Mouse (Mus musculus) Muller cell, postnatal 12 days (primary cell): ENCODE data around the gene Bicc1.

Experiments
- DNase-seq: peaks from one replicate; pipeline ENCODE4 v3.0.0-alpha.2; 2015; ENCODE audit errors: inconsistent ontology term

Bicc1 gene

DNA sequence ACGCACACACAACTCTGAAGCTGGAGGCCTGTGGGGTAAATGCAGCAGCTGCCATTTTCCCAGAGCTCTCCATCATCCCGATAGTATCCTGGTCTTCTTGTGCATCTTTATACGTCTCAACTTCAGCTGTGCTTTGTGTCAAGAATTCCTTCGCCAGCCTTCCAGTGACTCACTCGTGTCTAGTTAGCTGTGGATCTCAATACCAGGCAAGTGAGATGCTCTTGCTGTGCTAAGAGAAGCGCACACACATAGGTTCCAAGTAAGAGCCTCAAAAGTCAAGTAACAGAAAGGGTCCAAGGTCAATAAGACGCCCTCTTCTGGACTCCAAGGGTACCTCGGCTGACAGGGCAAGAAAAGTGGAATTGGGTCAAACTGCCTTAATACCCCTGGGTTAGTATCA, 37.0 kb downstream of the Bicc1 start:
- no peak for DNase-seq

DNA sequence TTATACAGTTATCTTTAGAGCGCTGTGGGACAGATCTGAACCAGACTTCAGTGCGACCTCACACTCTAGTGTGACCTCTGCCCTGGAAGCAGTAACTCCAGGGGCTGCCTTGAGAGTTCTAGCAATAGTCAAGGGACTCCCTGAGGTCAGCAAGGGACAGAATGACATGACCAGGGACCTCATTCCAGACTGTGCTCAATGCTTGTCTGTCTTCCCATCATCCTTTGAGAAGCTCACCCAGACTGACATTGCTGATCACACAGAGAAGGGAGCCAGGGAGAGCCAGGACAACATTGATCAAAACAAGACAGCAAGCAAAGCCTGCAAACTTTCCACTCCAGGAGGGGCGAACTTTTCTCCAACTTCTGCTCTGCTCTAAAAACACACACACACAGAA, 38.7 kb downstream of the Bicc1 start:
- no peak for DNase-seq

DNA sequence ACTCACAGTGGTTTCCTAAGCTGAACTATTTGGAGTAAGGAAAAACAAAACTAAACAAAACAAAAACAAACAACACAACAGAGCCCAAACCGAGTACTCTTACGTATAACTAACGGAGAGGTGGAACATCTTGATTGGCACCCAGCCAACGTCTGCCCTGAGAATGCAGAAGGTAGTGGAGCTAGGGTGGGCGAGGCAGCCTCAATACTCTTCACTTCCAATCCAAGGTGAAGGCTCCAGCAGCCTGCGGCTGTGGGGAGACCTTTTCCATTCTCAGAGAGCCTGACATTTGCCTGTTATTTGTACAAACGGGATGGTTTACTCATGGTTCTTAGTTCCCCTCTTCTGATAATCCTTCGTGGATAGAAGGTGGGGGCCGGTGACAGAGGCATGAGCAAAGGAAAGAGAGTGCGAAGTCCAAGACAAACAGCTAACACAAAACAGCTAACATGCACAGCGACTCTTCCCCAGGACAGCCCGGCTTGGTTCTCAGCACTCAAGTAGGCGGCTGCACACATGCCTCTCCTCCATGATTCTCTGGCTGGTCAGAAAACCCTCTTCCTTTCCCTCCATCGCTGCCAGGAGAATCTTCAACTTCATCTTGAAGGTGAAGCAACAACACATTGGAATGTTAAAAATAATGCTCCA, 39.3 kb downstream of the Bicc1 start:
- no peak for DNase-seq

DNA sequence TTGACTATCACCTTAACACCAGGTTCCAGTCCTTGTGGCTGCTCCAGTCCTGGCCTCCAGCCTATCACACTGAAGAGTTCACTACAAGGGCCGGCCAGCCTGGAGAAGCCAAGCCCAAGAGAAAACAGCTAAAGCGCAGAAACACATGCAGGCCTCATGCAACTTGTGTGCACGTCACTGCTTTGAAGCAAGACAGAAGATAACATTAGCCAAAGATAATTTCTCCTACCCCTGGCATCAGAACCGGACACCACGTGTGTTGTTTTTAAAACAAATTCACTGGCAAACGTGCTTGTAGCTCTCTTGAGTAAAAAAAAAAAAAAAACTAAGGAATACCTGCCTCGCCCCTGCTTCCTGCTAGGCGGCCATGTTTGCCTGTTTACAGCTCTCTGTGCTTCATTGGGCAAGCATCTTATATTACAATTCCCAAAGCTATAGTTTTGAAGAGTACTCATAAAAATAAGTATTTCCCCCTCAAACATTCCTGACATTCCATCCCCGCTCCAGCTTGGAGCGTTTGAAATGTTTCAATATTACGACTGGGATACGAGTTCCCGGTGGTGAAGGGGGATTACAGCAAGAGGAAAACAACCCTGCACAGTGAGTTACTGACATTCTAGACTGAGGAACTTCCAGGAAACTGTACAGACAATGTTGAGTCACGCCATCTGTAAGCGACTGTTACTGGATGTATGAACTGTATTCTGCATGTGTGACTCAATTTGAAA, 40.2 kb downstream of the Bicc1 start:
- DNase-seq, result peak; percentile 5

DNA sequence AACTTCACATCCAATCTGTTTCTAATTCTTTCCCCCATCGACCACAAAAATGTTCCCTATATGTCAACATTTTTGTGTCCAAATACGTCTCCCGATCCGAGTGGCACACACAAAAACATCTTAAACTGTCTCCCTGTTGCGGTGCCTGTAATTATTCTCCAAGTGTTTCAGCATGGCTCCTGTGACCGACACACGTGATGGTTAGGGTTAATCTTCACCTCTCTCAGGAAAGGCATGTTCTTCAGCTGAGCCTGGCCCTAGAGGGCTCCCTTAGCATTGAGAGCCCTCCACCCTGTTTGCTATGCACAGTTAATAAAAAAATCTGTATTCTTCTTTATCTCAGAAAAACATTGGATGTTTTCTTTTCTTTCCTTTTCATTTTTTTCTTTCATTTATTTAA, 41.7 kb downstream of the Bicc1 start:
- DNase-seq, result no peak

DNA sequence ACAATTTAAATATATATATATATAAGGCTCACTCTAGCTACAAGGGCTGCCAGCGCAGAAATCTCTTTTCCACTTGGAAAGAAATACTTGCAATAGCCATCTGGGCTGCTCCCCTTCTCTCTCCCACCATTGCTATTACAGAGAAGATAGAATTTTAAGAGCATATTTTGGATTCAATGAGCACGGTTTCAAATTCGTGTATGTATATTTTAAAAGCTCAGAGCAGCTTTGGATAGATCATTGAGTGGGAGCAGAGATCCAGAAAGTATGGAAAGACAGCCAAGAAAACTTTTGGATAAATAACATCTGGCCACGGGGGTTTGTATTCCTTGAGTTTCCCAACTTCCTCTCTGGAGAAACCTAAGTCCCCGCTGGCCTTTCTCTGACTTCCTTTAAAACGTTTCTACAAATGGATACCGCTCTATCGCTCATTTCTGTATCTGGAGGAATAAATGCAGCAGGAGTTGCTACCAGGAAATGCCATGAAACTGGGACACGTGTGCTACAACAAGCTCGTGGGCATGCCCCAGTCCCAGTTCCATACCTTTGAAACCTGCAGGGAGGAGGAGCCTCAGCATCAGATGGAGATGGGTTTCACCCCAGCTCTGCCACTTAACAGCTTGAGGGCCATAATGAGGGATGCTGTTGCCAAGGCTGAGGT, 45.1 kb downstream of the Bicc1 start:
- DNase-seq, result no peak

DNA sequence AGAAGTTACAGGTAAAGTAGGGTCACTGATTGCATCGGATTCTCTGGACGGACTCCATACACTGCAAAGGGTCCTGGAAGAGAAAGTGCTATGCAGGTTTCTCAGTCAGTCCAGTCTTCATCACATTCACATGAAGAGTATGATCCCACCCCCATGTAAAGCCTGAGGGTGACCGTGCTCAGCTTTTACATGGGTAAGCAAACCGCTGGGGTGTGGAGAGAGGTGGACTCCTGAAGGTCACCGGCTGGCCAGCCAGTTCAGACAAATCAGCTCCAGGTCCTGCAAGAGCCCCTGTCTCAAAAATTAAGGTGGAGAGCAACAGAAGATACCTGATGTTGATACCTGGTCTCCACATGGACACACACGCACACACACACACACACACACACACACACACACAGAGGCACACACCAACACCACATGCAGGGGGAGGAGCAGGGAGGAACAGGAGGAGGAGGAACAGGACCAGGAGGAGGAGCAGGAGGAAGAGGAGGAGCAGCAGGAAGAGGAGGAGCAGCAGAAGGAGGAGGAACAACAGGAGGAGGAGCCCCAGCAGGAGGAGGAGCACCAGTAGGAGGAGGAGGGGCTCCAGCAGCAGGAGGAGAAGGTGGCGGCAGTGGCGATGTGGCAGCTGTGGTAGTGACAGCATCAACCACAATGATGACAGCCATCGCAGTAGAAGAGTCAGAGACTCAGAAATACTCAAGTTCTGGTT, 52.9 kb downstream of the Bicc1 start:
- no peak for DNase-seq

DNA sequence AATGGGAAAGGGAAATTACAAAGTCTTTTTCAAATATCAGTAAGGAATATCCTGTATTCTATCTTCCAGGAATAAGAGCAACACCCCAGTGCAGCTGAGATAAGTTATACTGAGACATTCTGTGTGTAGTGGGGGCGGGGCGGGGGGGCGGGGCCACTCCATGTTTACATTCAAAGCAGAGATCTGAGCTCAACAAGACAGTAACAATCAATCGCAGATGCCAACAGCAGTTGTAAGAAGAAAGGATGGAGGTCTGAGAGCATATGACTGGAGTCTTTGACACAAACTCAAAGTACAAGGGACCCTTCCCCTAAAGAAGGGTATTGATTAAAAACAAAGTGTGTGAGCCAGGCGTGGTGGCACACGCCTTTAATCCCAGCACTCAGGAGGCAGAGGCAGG, 54.7 kb downstream of the Bicc1 start:
- DNase-seq, result no peak

DNA sequence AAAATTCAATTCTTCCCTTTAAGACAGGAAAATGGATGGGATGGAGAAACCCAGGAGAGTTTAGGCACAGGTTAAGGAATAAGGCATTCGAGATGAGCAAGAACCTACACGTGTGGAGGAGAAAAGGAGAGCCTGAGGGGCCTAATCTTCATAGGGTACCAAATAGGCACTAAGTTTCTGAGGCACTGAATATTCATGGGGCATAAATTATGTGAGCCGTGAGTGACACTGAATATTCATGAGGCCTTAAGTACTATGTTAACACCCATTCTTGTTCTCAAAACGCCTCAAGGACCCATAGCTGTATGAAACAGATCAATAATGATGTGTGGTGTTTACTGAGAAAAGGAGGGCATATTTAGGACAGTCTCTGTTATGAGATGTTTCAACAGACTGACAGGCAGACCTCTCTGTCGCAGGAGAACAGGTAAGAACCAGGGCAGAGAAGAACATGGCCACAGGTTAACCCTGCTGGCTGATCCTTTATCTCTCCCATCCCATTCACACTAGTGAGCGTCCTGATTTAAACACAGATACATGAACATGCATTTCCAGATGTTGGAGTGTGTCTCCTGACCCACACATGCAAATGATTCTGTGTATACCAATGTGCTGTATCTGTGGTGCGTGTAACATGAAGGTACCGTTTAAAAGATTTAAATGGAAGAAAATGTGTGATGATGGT, 58.5 kb downstream of the Bicc1 start:
- DNase-seq, result no peak

DNA sequence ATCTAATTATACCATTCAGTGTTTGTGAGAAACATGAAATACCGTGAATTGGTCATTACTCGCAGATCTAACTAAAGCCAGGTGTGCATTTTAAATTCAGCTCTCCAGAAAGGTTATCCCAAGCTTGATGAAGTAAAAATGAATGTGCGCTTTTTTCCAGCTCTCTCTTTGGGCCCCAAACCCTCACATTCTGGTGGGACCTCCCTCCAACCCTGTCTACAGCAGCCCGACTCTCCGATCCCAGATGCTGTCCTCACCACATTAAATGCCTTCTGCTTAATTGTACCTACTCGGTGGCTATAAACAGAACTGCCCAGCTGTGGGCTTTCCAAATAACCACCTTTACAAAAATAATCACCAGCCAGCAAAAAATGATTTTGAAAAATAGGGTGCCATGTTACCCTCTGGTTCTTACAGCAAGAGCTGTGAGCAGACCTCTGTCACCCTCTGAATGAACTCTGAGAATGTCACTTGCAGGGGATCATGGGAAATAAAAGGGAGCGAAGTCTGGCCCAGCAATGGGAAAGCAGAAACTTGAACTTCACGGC, 64.7 kb downstream of the Bicc1 start:
- DNase-seq, result no peak

DNA sequence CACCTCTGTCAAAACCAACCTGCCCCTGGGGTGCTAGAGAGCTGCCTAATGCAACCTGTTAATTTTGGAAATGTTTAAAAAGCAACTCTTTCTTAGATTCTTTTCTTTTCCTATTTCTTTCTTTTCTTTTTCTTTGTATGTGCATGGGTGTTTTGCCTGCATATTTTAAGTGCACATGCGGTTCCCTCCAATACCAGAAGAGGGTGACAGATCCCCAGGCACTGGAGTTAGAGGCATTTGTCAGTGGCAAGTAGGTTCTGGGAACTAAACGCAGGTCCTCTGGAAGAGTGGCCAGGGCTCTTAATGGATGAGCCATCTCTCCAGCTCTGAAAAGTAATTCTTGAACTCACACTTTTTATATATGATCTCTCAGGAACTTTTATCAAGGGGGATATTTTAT, 66.2 kb downstream of the Bicc1 start:
- DNase-seq, result no peak

DNA sequence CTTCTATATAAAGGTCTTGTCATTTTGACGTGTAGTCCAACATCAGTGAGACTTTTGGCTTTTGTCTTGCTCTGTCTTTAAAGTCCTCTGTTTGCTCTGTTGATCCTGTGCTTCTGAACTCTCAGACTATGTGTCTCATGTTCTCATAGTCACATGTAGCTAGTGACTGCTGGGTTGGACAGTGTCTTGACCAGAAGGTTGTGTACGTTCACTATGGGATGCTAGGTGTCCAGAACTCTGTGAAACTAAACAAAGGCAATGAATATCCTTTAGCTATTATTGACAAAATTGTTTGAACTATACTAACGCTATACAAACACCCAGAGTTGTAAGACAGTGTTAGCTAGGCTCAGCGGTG, 72.2 kb downstream of the Bicc1 start:
- no peak for DNase-seq

DNA sequence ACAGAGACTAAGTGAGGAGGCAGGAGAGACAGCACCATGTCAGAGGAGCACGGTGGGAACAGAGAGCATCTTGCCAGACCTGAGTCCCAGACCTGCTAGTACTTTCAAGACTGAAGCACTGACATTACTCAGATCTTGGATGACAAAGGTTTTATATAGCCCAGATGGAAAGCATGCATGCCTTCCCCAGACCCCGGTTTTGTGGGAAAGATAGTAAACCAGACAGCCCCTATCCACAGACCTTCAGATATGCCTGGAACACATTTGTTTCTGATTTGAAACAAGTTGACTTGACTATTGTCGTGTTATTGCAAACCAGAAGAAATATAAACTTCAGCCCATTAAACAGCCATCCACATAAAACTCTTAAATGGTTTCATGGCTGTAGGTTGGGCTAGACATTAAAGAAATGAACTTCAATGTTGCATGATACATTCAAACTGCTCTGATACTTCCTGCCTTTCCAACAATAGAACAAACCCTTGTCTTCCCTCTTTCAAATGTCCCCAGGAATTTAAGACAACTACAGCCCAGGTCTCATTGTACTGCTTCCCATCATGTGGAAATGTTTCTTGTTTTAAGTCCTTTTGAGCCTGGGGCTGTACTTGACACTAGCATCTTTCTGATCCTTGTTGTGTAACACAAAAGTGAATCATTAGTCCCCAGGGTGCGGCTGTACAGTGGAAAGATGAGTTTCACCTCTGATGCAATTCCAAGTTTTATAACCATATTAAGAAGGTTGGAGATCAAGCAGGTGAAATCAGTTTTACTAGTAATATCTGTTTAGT, 72.7 kb downstream of the Bicc1 start:
- no peak for DNase-seq

DNA sequence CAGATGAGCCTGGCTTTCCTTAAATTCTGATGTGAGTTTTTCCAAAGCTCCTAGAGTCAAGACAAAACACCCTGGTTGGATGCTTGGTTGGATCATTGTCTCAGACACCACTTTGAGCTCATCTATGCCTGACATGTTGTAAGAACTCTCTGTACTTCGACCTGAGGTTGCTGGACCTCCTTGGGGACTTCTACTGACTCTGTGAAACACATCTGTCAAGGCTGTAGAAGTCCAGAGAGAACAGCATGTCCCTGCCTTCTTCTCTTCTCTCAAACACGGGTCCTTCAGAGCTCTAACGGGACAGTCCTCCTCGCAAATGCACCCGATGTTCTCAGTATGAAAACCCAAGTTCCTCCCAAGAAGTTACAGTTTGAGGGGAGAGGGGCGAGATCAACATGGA, 76.5 kb downstream of the Bicc1 start:
- DNase-seq, result no peak

DNA sequence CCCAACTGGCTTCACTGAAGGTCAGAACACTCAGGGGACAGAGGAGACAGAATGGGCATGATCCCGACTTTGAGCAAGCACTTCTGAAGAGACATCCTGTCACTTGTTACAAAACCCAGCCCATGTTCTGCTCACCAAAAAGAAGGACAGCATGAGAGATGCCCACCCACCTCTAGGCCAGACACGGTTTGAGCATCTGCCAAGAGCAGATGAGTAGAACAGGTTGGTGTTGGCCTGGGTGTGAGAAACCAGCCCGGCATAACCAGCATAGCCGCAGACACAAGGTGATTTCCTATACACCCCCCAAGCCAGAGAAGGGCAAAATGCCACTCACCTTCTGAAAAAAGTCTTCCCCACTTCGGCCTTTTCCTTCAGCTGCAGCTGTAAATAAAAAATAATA, 80.6 kb downstream of the Bicc1 start:
- no peak for DNase-seq

DNA sequence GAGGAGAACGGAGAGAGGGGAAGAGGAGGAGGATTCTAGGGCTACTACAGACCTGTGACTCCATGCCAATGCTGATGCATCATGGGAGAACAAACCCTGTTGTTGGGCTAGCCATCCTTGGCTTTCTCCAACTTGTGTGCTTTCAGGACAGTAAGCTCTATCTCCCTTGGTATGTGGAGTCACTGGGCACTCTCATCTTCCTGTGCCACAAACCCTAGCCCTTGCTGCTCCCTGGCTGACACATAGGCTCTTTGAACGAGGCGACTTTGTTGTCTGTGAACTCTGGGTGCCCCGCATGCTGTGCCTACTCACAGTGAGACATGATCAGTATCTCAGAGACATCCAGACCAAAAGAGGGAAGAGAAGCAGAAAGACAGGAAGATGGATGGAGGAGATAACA, 94.5 kb downstream of the Bicc1 start:
- DNase-seq, result no peak

DNA sequence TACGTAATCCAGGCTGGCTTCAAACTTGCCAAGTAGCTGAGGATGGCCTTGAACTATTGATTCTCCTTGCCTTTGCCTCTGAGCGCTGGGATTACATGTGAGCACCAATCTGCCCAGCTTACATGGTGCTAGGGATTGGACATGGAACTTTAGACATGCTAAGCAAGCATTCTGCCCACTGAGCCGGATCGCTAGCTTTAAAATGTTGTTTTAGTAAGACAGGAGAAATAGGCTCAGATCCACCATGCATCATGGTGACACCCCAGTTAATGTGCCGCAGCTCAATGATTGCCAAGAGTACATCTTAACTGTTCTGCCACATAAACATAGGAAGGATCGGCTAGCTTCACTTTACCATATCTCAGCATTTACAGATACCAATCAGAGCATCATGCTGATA, 94.9 kb downstream of the Bicc1 start:
- DNase-seq, result no peak

DNA sequence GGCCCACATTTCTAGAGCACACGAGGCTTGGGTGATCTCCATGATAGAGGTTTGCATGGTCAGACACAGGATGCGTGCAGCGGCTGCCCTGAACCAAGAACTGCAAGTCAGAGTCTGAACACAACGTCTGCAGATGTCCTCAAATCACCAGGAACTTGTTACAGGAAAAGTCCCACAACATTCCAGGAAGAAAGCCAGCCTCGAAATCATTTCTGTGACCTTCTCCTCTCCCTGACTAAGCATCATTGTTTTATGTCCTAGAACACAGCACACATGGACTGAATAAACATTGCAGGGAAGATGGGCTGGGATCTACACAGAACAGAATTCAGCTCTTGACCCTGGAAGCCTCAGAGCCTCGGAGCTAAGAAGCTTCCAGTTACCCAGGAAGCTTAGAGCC, 97.3 kb downstream of the Bicc1 start:
- DNase-seq, result peak; percentile 14

DNA sequence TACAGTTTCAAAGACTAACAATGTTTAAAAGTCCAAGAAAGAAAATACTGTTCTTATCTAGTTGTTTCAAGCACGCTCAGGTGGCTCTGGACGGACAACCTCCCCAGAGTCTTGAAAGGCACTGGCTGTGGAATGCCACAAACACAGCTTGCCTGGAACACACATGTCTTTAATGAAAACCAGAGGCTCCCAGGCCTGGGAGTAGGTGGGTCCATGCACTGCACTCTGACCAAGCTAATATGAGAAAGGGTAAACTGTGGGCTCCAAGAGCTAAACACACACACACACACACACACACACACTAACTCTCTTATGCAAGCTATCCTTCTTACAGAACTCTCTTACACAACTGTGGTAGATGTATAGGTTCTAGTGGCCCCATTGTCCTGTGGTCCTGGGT, 99.2 kb downstream of the Bicc1 start:
- DNase-seq, result no peak

DNA sequence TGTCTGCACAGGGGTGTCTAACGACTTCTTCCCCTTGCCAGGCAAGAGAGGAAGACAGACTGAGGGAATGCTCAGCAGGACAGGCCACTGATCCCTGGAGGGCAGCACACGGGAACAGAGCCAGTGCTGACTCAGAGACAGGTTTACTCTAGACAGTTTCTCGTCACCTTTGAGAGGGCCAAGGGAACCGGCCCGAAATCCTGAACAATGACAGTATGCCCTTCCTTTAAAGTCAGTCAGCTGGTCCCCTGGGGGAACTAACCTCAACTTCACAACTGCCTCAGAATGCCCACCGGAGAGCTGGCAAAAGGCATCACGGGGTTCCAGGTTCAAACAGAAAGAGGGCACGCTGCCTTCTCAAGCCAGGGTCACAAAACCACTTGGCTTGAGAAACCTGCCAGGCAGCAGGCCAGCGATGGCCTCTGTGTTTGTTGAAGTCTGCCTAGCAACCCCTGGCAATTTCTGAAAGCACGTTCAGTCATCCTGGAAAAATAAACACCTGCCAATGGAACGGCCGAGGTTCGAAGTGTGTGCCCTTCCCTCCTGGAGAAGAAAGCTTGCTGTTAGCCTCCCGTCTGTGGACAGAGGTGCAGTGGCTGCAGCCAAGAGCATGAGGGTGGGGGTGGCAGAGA, 100.8 kb downstream of the Bicc1 start:
- DNase-seq, result peak; percentile 72

DNA sequence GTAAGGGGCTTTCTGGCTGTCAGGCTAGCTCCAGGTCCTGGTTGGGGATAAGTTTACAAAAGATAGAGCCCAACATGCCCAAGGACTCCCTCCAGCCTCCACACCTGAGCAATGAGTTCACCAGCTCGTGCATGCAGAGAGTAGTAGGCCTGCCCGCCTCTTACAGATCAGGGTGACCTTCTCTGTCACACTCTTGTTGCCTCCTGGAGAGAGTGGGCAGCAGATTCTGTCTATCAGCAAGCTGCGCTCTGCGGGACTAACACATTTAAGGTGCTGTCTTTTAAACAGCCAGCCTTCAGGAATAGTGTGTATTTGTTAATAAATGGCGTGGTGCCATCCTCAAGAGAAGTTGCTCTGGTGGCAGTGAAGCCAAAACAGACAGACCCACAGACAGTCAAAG, 101.4 kb downstream of the Bicc1 start:
- DNase-seq, result no peak
